13 mouse cellular contexts compared by ENCODE assay signal in the genomic region with DNA sequence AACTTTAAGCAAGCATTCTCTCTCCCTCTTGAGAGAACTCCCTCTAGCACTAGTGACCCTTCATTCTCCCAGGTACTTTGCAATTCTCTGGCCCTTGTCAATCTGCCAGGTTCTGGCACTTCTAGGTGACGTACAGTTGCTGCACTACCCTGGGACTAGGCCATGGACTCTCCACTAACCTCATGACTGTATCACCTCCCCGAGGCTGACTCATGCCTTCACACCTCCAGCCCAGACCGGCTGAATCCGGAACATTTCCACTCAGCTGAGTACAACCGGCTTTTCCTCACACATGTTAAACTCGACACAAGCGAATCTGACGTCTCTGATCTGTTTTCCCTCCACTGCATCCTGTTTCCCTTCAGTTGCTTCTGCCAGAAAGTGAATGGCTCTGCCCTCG. TPM values are rescaled to one million over a fixed set of nuclear protein-coding genes. Genes with fewer than 3 reads are reported as not detected.
DNase-seq lines count a peak whose midpoint lies in the region; ATAC-seq lines count a peak whose summit lies in the region.
"Had no signal": no experiment of that assay in that cellular context is flagged by ENCODE, and none has a peak within 500 bp of the region (broad histone marks: within the 10 kb centered on the region; RNA-seq: fewer than 3 reads in every experiment).

No protein-coding gene starts in this region.

- H3K4me1 ChIP-seq in kidney, embryonic 14.5 days (ENCODE audit: control insufficient read depth, insufficient read depth, low read length), result no peaks in the 10 kb centered on the region
- H3K4me1 ChIP-seq: stomach, embryonic 15.5 days had no signal

- H3K4me2 ChIP-seq in kidney, embryonic 14.5 days (replicated peaks; ENCODE audit: low read depth, low read length), result no peak overlapping the region
- H3K4me2 ChIP-seq: hindbrain, embryonic 14.5 days; liver, embryonic 13.5 days; stomach, embryonic 15.5 days had no signal

- no peak overlapping the region for H3K27ac ChIP-seq in kidney, embryonic 14.5 days (ENCODE audit: low read depth, low read length)
- H3K27ac ChIP-seq: hindbrain, embryonic 14.5 days; liver, embryonic 13.5 days; stomach, embryonic 15.5 days had no signal

- no peaks in the 10 kb centered on the region for H3K27me3 ChIP-seq in kidney, embryonic 14.5 days (ENCODE audit: control insufficient read depth, insufficient read depth, low read length)
- H3K27me3 ChIP-seq: liver, embryonic 13.5 days; stomach, embryonic 15.5 days had no signal

- no peaks in the 10 kb centered on the region for H3K9me3 ChIP-seq in kidney, embryonic 14.5 days (ENCODE audit: control insufficient read depth, low read length)
- H3K9me3 ChIP-seq: liver, embryonic 13.5 days; stomach, embryonic 15.5 days had no signal

- 52% methylated on average over 9 of the region's 9 CpGs for WGBS in kidney, embryonic 14.5 days

- no peak for ATAC-seq in kidney, embryonic 14.5 days (ENCODE audit: low FRiP score, low TSS enrichment)

- no peak overlapping the region for H3K9ac ChIP-seq in kidney, embryonic 14.5 days (ENCODE audit: low read depth, low read length)
- H3K9ac ChIP-seq: hindbrain, embryonic 14.5 days; liver, embryonic 13.5 days; stomach, embryonic 15.5 days had no signal

- H3K4me3 ChIP-seq in kidney, embryonic 14.5 days (ENCODE audit: low read length), result no peak overlapping the region
- H3K4me3 ChIP-seq: liver, embryonic 13.5 days; stomach, embryonic 15.5 days had no signal

- H3K36me3 ChIP-seq in kidney, embryonic 14.5 days (ENCODE audit: control insufficient read depth, insufficient read depth, low read length), result no peaks in the 10 kb centered on the region
- H3K36me3 ChIP-seq: liver, embryonic 13.5 days; stomach, embryonic 15.5 days had no signal

- peak; percentile 28 for DNase-seq in kidney, adult 18-20 months
- peak; percentile 33 to 50 for DNase-seq in kidney, adult 8-10 months
- peak; percentile 11 to 48 for DNase-seq in lung, adult 18-20 months
- peak; percentile 49 for DNase-seq in retina, embryonic 14.5 days (ENCODE audit: low spot score)
- no peak for DNase-seq in cerebellum, adult 9-10 months
- no peak for DNase-seq in MN1 (ENCODE audit: low spot score)
- DNase-seq: cerebellum, adult 11-12 months; liver, embryonic 13.5 days; right cerebral cortex, postnatal 4 days; thymus, postnatal 14 days had no signal

RNA-seq across cellular contexts. Expression of a gene that starts 4.0 kb away (rescaled TPM):
- polyA plus RNA-seq in kidney, embryonic 14.5 days (2014; fragmentation: Nextera tagmentation; extraction: Ambion mirVana), result 1.7 and 2.1 TPM in 2 replicates

Comparison
In these comparisons a context has a peak if more than half of its experiments do, and no peak if none do; other contexts are left out.
1. DNase-seq: peak in kidney, adult 18-20 months (single experiment), kidney, adult 8-10 months (2 of 2), lung, adult 18-20 months (2 of 2) and retina, embryonic 14.5 days (single experiment); none in cerebellum, adult 9-10 months (single experiment) and MN1 (single experiment).